Mouse (Mus musculus) neural tube, embryonic 13.5 days (tissue): Measurements from ENCODE around the gene Mmp15. TPM values are rescaled to one million over a fixed set of nuclear protein-coding genes. Genes with fewer than 3 reads are reported as not detected.
A peak's percentile ranks its signal among the peaks of the same experiment; 100 is the strongest.
"Not testable (repeated sequence)": the region's sequence is repeated elsewhere in the genome, so short reads cannot be mapped to it uniquely, and the experiment has no call there.

ENCODE experiments used
- ATAC-seq: fragments of 200-750 bp; cut with Nextera tagmentation; 2 replicates; pipeline ENCODE4 v1.8.0; 2017; ENCODE audit warnings: low read depth, mild to moderate bottlenecking, moderate TSS enrichment, moderate library complexity
- H3K27ac ChIP-seq: fragments of 300-500 bp; sonication (generic); replicated peaks from 2 replicates; pipeline ENCODE4 v1.5.1; 2015; ENCODE audit warnings: moderate library complexity, mild to moderate bottlenecking, inconsistent platforms
- H3K27me3 ChIP-seq: fragments of 300-500 bp; sonication (generic); 2 replicates; pipeline ENCODE4 v1.6.1; 2015; ENCODE audit warnings: mild to moderate bottlenecking, inconsistent platforms
- H3K36me3 ChIP-seq: fragments of 300-500 bp; sonication (generic); 2 replicates; pipeline ENCODE4 v1.6.1; 2015; ENCODE audit warnings: mild to moderate bottlenecking, inconsistent platforms
- H3K4me1 ChIP-seq: fragments of 300-500 bp; sonication (generic); replicated peaks from 2 replicates; pipeline ENCODE4 v1.6.1; 2015; ENCODE audit warnings: inconsistent platforms
- H3K4me2 ChIP-seq: fragments of 300-500 bp; sonication (generic); 2 replicates; pipeline ENCODE4 v1.6.1; 2015; ENCODE audit warnings: inconsistent platforms, mild to moderate bottlenecking, moderate library complexity
- H3K4me3 ChIP-seq: fragments of 300-500 bp; sonication (generic); 2 replicates; pipeline ENCODE4 v1.5.1; 2015; ENCODE audit warnings: mild to moderate bottlenecking, inconsistent platforms
- H3K9ac ChIP-seq: fragments of 300-500 bp; sonication (generic); 2 replicates; pipeline ENCODE4 v1.6.1; 2015; ENCODE audit warnings: moderate library complexity, mild to moderate bottlenecking, inconsistent platforms
- H3K9me3 ChIP-seq: fragments of 300-500 bp; sonication (generic); 2 replicates; pipeline ENCODE4 v1.6.1; 2016; ENCODE audit warnings: inconsistent platforms
- WGBS: fragments of 180-500 bp; shearing (Covaris S2); methylation state at CpG from one replicate; pipeline ENCODE4 v1.1.7; 2015; 5-methylcytosine and 5-hydroxymethylcytosine counted together
- polyA plus RNA-seq: library from polyadenylated mRNA; unstranded; fragments of >200 nt; fragmentation: Nextera tagmentation; extraction: Ambion mirVana; gene quantifications from 2 replicates; pipeline ENCODE4 v1.2.1, GENCODE M21; 2015

The Mmp15 gene
- polyA plus RNA-seq, 1 experiment from 2014 or later, result 29.1 TPM

GRCm38 (mm10) chr8:95362272-95362671, 10.2 kb downstream of the Mmp15 start:
- Histone ChIP-seq H3K9me3 (peaks cover 5% of the 10 kb centered on the region), H3K27me3 (no peaks in the 10 kb centered on the region), H3K9ac (no peak overlapping the region), H3K4me1 (peaks cover 36% of the 10 kb centered on the region), H3K4me2 (no peak overlapping the region), H3K4me3 (no peak overlapping the region), H3K27ac (no peak overlapping the region), H3K36me3 (peaks cover 4% of the 10 kb centered on the region)
- ATAC-seq, result no peak
- 80% methylated on average over 6 of the region's 6 CpGs for WGBS

DNA sequence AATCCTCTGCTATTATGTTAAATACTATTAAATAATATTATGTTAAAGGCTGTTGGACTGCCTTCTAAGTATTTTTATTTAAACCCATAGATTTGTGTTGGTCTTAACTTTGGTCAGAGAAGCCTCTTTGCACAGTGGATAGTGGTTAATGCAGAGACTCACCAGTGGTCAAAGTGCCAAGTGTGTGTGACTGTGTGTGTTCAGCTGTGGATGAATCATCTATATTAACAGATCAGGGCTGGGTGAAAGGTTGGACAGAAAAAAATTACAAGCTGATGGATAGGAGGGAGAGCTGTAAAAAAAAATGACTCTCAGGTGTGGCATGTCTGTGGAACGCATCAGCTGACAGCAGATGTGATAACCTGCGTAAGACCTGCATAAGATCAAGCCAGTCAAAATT, 11.8 kb downstream of the Mmp15 start:
- WGBS, result 100% methylated on average over 2 of the region's 2 CpGs
- no peaks in the 10 kb centered on the region for H3K27me3 ChIP-seq
- H3K4me1 ChIP-seq, result peaks cover 25% of the 10 kb centered on the region
- no peak for ATAC-seq
- H3K9ac ChIP-seq, result no peak overlapping the region
- H3K4me3 ChIP-seq, result no peak overlapping the region
- H3K4me2 ChIP-seq, result no peak overlapping the region
- H3K36me3 ChIP-seq, result peaks cover 20% of the 10 kb centered on the region
- H3K27ac ChIP-seq, result no peak overlapping the region
- H3K9me3 ChIP-seq, result peaks cover 5% of the 10 kb centered on the region

DNA sequence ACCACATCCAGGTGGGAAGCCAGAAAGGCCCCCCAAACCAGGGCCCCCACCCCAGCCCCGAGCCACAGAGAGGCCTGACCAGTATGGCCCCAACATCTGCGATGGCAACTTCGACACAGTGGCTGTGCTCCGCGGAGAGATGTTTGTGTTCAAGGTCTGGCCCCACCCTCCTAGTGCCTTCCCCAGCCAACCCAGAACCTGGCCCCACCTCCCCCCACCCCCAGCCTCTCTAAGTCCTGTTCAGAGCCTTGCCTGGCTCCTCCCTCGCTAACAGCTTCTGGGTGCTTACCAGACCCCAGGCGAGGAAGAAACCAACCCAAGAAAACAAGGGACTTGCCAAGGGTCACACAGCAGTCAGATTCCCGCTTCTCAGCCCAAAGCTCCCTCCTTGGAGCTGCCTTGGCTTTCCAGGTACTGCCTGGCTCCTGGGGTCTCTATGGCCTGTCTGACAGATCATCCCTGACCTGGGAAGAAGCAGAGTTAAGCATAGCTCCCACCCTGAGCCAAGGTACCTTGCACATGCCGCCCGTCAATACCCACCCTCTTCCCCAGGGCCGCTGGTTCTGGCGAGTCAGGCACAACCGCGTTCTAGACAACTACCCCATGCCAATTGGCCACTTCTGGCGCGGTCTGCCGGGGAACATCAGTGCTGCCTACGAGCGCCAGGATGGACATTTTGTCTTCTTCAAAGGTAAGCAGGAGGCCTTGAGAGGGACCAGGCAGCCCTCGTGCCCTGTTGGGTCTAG, 17.7 kb downstream of the Mmp15 start:
- Histone ChIP-seq H3K27me3 (no peaks in the 10 kb centered on the region), H3K4me3 (no peak overlapping the region), H3K4me1 (no peaks in the 10 kb centered on the region), H3K36me3 (peaks cover 76% of the 10 kb centered on the region), H3K9me3 (no peaks in the 10 kb centered on the region), H3K4me2 (no peak overlapping the region), H3K9ac (no peak overlapping the region), H3K27ac (no peak overlapping the region)
- no peak; the same call in 1 of the 2 replicates for ATAC-seq
- 56% methylated on average over 20 of the region's 20 CpGs for WGBS

DNA sequence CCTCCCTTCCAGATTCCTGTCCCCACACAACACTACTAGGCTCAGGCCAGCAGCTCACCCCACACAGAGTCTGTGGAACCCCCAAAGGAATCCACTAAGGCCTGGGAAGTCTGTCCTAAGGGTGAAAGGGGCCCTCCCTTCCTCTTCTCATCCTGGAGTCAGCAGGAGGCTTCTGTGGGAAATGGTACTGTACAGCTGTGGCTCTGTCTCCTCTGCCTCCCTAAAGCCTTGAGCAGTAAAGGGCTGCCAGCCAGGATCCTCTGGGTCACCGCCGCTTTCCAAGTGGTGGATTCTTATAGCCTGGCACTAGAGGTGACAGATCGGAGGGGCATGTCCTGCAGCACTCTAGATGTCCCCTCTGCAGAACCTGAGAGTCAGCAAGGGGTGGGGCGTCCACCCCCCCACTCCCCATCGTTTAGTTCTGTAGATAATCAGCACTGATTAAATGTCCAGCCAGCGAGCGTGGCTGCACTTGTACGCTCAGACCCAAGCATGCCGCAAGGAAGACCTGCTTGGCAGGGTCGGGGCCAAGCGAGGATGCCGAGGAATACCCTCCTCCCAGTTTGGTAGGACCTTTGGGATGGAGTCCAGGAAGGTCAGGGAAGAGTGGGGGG, 21.4 kb downstream of the Mmp15 start:
- Histone ChIP-seq H3K9me3 (no peaks in the 10 kb centered on the region), H3K4me1 (no peaks in the 10 kb centered on the region), H3K9ac (no peak overlapping the region), H3K27ac (peak overlapping the region; percentile 42; the same call in 1 of the 2 replicates), H3K4me3 (no peak overlapping the region), H3K27me3 (no peaks in the 10 kb centered on the region), H3K36me3 (peaks cover 60% of the 10 kb centered on the region), H3K4me2 (no peak overlapping the region)
- ATAC-seq, result no peak
- 90% methylated on average over 12 of the region's 12 CpGs for WGBS

DNA sequence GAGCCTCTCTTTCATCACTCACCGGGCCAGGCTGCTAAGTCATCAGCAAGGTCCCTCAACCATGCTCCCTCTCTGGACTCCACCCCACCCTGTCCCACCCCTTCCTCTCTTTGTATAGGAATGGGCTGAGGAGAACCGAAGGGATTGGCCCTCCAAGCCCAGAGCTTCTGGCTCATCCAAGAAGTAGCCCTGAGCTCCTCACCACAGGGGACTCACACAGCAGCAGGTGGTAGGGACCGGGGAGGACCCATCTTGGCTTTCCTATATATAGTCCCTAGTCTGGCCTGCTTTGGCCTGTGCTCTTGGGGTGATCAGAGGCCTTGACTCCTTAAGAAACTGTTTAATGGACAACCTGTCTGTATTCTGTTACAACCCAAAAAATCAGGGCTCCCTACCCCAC, 22.4 kb downstream of the Mmp15 start:
- Histone ChIP-seq H3K9ac (no peak overlapping the region), H3K27ac (no peak overlapping the region), H3K36me3 (peaks cover 50% of the 10 kb centered on the region), H3K9me3 (no peaks in the 10 kb centered on the region), H3K4me1 (no peaks in the 10 kb centered on the region), H3K27me3 (no peaks in the 10 kb centered on the region), H3K4me2 (no peak overlapping the region), H3K4me3 (no peak overlapping the region)
- ATAC-seq, result no peak
- 82% methylated on average over 3 of the region's 3 CpGs for WGBS

DNA sequence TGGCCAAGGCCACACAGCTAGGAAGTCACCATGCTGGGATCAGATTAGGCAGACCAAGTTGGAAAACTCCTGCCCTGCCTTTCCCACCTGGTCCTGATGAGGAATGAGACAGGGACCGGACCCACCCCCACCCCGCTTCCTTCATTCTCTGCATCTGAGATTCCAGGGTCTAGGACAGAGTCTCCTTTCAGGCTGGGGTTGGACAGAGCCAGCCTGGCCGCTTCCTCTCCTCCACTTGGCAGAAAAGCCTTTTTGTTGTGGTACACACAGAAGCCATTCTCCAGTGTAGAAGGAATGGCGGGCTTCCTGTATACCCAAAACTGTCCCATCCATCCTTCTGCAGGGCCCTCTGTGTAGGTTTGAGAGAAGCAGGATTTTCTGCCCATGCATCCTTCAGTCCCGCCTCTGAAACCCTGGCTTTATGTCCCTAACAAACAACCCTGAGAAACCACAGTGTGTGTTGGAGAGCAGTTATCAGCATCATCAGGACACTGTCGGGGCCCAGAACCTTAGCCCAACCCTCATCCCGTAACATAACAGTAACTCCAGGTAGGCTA, 23.4 kb downstream of the Mmp15 start:
- Histone ChIP-seq H3K9ac (no peak overlapping the region), H3K27ac (peak overlapping the region; percentile 47), H3K9me3 (no peaks in the 10 kb centered on the region), H3K4me1 (no peaks in the 10 kb centered on the region), H3K4me3 (no peak overlapping the region), H3K27me3 (no peaks in the 10 kb centered on the region), H3K36me3 (peaks cover 40% of the 10 kb centered on the region), H3K4me2 (no peak overlapping the region)
- 76% methylated on average over 7 of the region's 7 CpGs for WGBS
- no peak for ATAC-seq

DNA sequence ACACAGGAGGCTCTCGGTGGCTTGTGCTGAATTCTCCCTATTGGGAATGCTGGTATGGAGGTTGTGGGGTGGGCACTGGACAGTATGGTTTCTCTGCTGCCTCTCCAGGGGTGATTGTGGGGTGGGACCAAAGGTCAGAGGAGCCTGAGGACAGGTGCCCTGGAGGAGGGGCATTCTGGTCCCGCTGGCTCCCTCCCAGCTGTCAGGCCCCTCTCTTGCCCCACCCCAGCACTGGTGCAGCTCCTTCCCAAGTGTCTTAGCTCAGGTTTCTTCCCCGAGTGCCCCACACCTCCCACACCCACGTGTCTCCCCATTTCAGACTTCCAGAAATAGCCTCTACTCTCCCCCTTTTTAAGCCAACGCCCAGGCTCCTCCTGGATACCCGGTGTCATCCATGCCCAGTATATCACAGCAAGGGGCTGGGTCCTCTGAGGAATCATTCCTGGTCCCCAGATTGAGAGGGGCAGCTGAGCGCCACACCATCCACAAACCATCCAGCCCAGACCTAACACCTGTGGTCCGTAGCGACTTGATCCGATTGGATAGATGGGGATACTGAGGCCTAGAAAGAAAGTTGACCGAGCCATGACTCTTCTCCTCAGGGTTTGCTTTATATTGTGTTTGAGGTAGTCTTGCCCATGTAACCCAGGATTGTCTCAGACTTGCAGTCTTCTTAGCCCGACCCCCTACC, 24.4 kb downstream of the Mmp15 start:
- H3K4me2 ChIP-seq, result no peak overlapping the region
- H3K36me3 ChIP-seq, result peaks cover 30% of the 10 kb centered on the region
- H3K27ac ChIP-seq, result no peak overlapping the region
- no peak overlapping the region for H3K4me3 ChIP-seq
- no peak overlapping the region for H3K9ac ChIP-seq
- no peak for ATAC-seq
- H3K9me3 ChIP-seq, result no peaks in the 10 kb centered on the region
- whole genome bisulfite sequencing, result 87% methylated on average over 12 of the region's 12 CpGs
- no peaks in the 10 kb centered on the region for H3K4me1 ChIP-seq
- H3K27me3 ChIP-seq, result no peaks in the 10 kb centered on the region

- H3K36me3 ChIP-seq, result peaks cover 24% of the 10 kb centered on the region
- no peaks in the 10 kb centered on the region for H3K9me3 ChIP-seq
- H3K27me3 ChIP-seq, result no peaks in the 10 kb centered on the region
- 88% methylated on average over 4 of the region's 4 CpGs for WGBS
- H3K4me2 ChIP-seq, result no peak overlapping the region
- no peak for ATAC-seq
- H3K9ac ChIP-seq, result no peak overlapping the region
- no peak overlapping the region for H3K27ac ChIP-seq
- H3K4me1 ChIP-seq, result no peaks in the 10 kb centered on the region
- no peak overlapping the region for H3K4me3 ChIP-seq
Measured at GRCm38 (mm10) chr8:95377101-95377500, 25.0 kb downstream of the Mmp15 start.

GRCm38 (mm10) chr8:95377863-95378291, 25.8 kb downstream of the Mmp15 start:
- Histone ChIP-seq H3K4me3 (no peak overlapping the region), H3K36me3 (peaks cover 16% of the 10 kb centered on the region), H3K27me3 (no peaks in the 10 kb centered on the region), H3K4me1 (no peaks in the 10 kb centered on the region), H3K9ac (no peak overlapping the region), H3K4me2 (no peak overlapping the region), H3K9me3 (no peaks in the 10 kb centered on the region), H3K27ac (no peak overlapping the region)
- 64% methylated on average over 7 of the region's 7 CpGs for WGBS
- no peak for ATAC-seq

- H3K27ac ChIP-seq, H3K4me2 ChIP-seq, H3K27me3 ChIP-seq, H3K9ac ChIP-seq, ATAC-seq, H3K36me3 ChIP-seq, H3K9me3 ChIP-seq, H3K4me3 ChIP-seq, H3K4me1 ChIP-seq: not testable (repeated sequence)
- 95% methylated on average over 11 of the region's 11 CpGs for WGBS
Measured at GRCm38 (mm10) chr8:95378928-95379327, 26.9 kb downstream of the Mmp15 start.

DNA sequence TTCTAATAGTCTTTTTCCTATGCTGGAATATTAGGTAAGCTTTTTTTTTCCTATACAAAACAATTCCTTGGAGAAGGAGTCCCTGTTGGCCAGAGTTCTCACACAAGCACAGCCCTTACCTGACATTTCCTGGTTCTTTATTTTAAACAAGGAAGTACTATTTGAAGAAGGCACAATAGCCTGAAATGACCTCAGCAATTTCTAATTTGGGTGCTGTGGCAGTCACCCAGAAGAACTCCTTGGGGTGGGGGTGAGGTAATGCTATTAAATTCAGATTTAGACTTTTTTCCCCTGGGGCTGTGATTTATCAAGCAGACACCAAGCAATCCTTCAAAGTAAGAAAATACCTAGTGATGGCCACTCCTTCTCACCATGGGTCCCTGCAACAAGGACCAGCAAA, 28.9 kb downstream of the Mmp15 start:
- ATAC-seq, result no peak

DNA sequence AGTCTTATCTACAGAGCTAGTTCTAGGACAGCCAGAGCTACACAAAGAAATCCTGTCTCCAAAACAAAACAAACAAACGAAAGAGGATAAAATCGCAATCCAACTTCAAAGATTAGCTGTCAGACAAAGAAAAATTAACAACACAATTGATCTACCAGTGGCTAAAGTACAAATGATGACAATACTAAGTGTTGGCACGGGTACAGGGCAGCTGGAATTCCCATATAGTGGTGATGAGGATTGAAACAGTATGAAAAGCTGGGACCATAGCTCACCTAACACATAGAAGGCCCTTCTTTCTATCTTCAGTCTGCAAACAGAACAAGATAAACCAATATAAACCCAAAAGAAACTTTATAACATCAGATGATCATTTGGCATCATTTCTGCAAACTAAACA, 29.5 kb downstream of the Mmp15 start:
- Histone ChIP-seq H3K9me3 (no peaks in the 10 kb centered on the region), H3K4me3 (no peak overlapping the region), H3K4me1 (no peaks in the 10 kb centered on the region), H3K4me2 (no peak overlapping the region), H3K27ac (no peak overlapping the region), H3K9ac (no peak overlapping the region), H3K36me3 (no peaks in the 10 kb centered on the region), H3K27me3 (no peaks in the 10 kb centered on the region)
- no peak for ATAC-seq
- WGBS, result 88% methylated on average over 3 of the region's 3 CpGs

More for the DNA sequence above, 28.9 kb downstream of the Mmp15 start:
- H3K9ac ChIP-seq, result no peak overlapping the region
- H3K4me3 ChIP-seq, result no peak overlapping the region
- H3K4me1 ChIP-seq, result no peaks in the 10 kb centered on the region
- no peaks in the 10 kb centered on the region for H3K27me3 ChIP-seq
- no peaks in the 10 kb centered on the region for H3K9me3 ChIP-seq
- H3K27ac ChIP-seq, result no peak overlapping the region
- H3K4me2 ChIP-seq, result no peak overlapping the region
- H3K36me3 ChIP-seq, result no peaks in the 10 kb centered on the region
